ENCODE assay signal across 9 mouse cellular contexts in the genomic region with DNA sequence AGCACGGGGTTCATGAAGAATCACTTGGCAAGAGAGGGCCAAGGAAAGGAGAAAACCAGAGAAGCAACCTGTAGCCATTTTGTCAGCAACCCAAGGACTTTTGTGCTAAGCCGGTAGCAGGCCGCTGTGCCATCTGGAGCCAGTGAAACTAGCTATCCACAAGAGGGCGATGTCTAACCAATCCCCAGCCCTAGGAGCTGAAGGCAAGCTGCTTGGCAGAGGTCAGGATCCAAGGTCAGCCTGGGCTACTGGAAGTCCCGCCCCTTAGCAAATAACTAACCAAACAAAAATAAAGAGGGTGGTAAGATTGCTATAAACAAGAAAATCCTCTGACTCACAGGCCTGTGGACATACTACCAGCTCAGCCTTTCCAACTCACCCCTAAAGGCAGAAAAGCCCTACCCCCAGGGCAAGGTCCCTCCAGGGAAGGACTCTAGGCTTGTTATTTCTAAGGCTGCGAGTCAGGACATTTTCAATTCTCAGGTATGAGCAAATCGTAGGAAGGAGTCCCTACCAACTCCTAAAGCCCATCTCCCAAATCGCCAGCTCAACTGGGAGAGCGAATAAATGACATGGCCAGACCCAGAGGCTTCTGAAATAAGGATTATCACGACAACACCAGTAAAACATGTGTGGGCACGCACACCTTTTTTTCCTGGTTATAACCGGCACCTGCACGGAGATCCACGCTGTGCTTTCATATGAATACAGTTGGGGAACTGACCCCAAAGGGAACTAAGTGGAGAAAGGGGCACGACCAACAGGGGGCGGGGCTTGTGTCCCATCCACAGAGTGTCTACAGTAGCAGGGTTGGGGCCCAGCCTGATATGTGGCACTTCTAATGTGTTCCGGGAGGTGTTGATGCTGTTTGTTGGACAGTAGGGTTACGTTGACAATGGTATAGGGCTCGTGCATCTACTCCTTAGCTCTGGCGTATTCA. TPM values are rescaled to one million over a fixed set of nuclear protein-coding genes. Genes with fewer than 3 reads are reported as not detected.
A peak's percentile ranks its signal among the peaks of the same experiment; 100 is the strongest.
DNase-seq lines count a peak whose midpoint lies in the region; ATAC-seq lines count a peak whose summit lies in the region.
"Had no signal": no experiment of that assay in that cellular context is flagged by ENCODE, and none has a peak within 500 bp of the region (broad histone marks: within the 10 kb centered on the region; RNA-seq: fewer than 3 reads in every experiment).

No protein-coding gene starts in this region.

- no peak overlapping the region for H3K4me3 ChIP-seq in midbrain, embryonic 10.5 days
- no peak overlapping the region for H3K4me3 ChIP-seq in midbrain, embryonic 16.5 days (ENCODE audit: low read depth, low read length)
- H3K4me3 ChIP-seq in limb, embryonic 10.5 days: no peak overlapping the region
- no peak overlapping the region for H3K4me3 ChIP-seq in midbrain, embryonic 13.5 days (replicated peaks)

- peaks cover 47% of the 10 kb centered on the region for H3K4me1 ChIP-seq in midbrain, embryonic 10.5 days
- H3K4me1 ChIP-seq in midbrain, embryonic 16.5 days (ENCODE audit: control insufficient read depth, insufficient read depth, low read length): peaks cover 14% of the 10 kb centered on the region
- H3K4me1 ChIP-seq in limb, embryonic 10.5 days: peaks cover 22% of the 10 kb centered on the region
- H3K4me1 ChIP-seq in midbrain, embryonic 13.5 days (replicated peaks): peaks cover 35% of the 10 kb centered on the region

- no peak overlapping the region for H3K9ac ChIP-seq in midbrain, embryonic 16.5 days (ENCODE audit: low read depth, low read length)
- no peak overlapping the region for H3K9ac ChIP-seq in midbrain, embryonic 13.5 days (replicated peaks)

- H3K27me3 ChIP-seq in midbrain, embryonic 10.5 days (ENCODE audit: low read depth, poor library complexity, severe bottlenecking): peaks cover 28% of the 10 kb centered on the region; the same call in 1 of the 2 replicates
- no peaks in the 10 kb centered on the region for H3K27me3 ChIP-seq in midbrain, embryonic 16.5 days (ENCODE audit: control insufficient read depth, insufficient read depth, low read depth, low read length)
- peaks cover 4% of the 10 kb centered on the region; the same call in 1 of the 2 replicates for H3K27me3 ChIP-seq in limb, embryonic 10.5 days (ENCODE audit: low read depth, poor library complexity, severe bottlenecking)
- H3K27me3 ChIP-seq in midbrain, embryonic 13.5 days: no peaks in the 10 kb centered on the region

- WGBS in midbrain, embryonic 10.5 days: 67% methylated on average over 20 of the region's 20 CpGs
- WGBS in midbrain, embryonic 16.5 days: 69% methylated on average over 20 of the region's 20 CpGs
- WGBS in limb, embryonic 10.5 days: 62% methylated on average over 20 of the region's 20 CpGs
- 68% methylated on average over 20 of the region's 20 CpGs for WGBS in midbrain, embryonic 13.5 days

- no peaks in the 10 kb centered on the region for H3K9me3 ChIP-seq in midbrain, embryonic 10.5 days (replicated peaks)
- no peaks in the 10 kb centered on the region for H3K9me3 ChIP-seq in midbrain, embryonic 16.5 days (replicated peaks; ENCODE audit: control insufficient read depth, low read length, poor library complexity, severe bottlenecking)
- H3K9me3 ChIP-seq in limb, embryonic 10.5 days (replicated peaks): no peaks in the 10 kb centered on the region
- H3K9me3 ChIP-seq in midbrain, embryonic 13.5 days: no peaks in the 10 kb centered on the region

- no peak overlapping the region for H3K4me2 ChIP-seq in midbrain, embryonic 16.5 days (ENCODE audit: low read length)
- no peak overlapping the region for H3K4me2 ChIP-seq in midbrain, embryonic 13.5 days (replicated peaks)

- ATAC-seq in midbrain, embryonic 16.5 days: no peak
- ATAC-seq in hematopoietic stem cell, adult 5-6 weeks (replicated peaks in 1 of 2; ENCODE audit: insufficient read depth in 1 of 2, low FRiP score in 2 of 2, low TSS enrichment in 1 of 2, low read depth in 1 of 2, poor library complexity in 2 of 2, severe bottlenecking in 2 of 2): peak; percentile 54 to 61; a peak in 3 of 4 replicates
- ATAC-seq in midbrain, embryonic 13.5 days: 0 out of 2 replicates have a peak, but pooled peaks have one; percentile 31

- DNase-seq in midbrain, embryonic 10.5 days (ENCODE audit: low spot score): peak; percentile 72
- peak; percentile 90 for DNase-seq in ZHBTc4 (ENCODE audit: low read depth, low spot score)
- DNase-seq in cerebellum, postnatal 25 days: peak; percentile 73 to 79
- DNase-seq in limb, embryonic 10.5 days (ENCODE audit: low spot score): peak; percentile 74
- DNase-seq in urinary bladder, adult 18-20 months (ENCODE audit: low spot score in 2 of 2): no peak

- peak overlapping the region; percentile 77; the same call in 1 of the 2 replicates for H3K27ac ChIP-seq in midbrain, embryonic 10.5 days (replicated peaks)
- H3K27ac ChIP-seq in midbrain, embryonic 16.5 days (ENCODE audit: low read length): no peak overlapping the region
- no peak overlapping the region for H3K27ac ChIP-seq in limb, embryonic 10.5 days
- no peak overlapping the region for H3K27ac ChIP-seq in midbrain, embryonic 13.5 days

- no peaks in the 10 kb centered on the region for H3K36me3 ChIP-seq in midbrain, embryonic 10.5 days
- no peaks in the 10 kb centered on the region for H3K36me3 ChIP-seq in midbrain, embryonic 16.5 days (ENCODE audit: control insufficient read depth, insufficient read depth, low read length)
- H3K36me3 ChIP-seq in limb, embryonic 10.5 days: no peaks in the 10 kb centered on the region
- no peaks in the 10 kb centered on the region for H3K36me3 ChIP-seq in midbrain, embryonic 13.5 days

RNA-seq across cellular contexts. Expression of a gene that starts 42.0 kb away (rescaled TPM):
- polyA plus RNA-seq in midbrain, embryonic 10.5 days (2016; fragmentation: Nextera tagmentation; extraction: Ambion mirVana): not detected in 2 replicates
- not detected in 2 replicates for polyA plus RNA-seq in midbrain, embryonic 16.5 days (2015; fragmentation: Nextera tagmentation; extraction: Ambion mirVana)
- not detected in 2 replicates for total RNA-seq in hematopoietic stem cell, adult 5-6 weeks (2017)
- not detected in 2 replicates for polyA plus RNA-seq in limb, embryonic 10.5 days (2016; fragmentation: Nextera tagmentation; extraction: Ambion mirVana)
- not detected in 2 replicates for polyA plus RNA-seq in midbrain, embryonic 13.5 days (2015; fragmentation: Nextera tagmentation; extraction: Ambion mirVana)
- total RNA-seq: layer of hippocampus, postnatal 25 days had no signal

RNA-seq across cellular contexts. Expression of a gene that starts 57.4 kb away (rescaled TPM):
- polyA plus RNA-seq in midbrain, embryonic 10.5 days (2016; fragmentation: Nextera tagmentation; extraction: Ambion mirVana): 14.7 and 21.0 TPM in 2 replicates
- polyA plus RNA-seq in midbrain, embryonic 16.5 days (2015; fragmentation: Nextera tagmentation; extraction: Ambion mirVana): 50.3 and 50.9 TPM in 2 replicates
- 0.25 TPM in 1 of 2 replicates, not detected in the other for total RNA-seq in hematopoietic stem cell, adult 5-6 weeks (2017)
- 47.0 and 53.5 TPM in 2 replicates for polyA plus RNA-seq in limb, embryonic 10.5 days (2016; fragmentation: Nextera tagmentation; extraction: Ambion mirVana)
- polyA plus RNA-seq in midbrain, embryonic 13.5 days (2015; fragmentation: Nextera tagmentation; extraction: Ambion mirVana): 43.6 and 45.8 TPM in 2 replicates

Comparison
In these comparisons a context has a peak if more than half of its experiments do, and no peak if none do; other contexts are left out.
1. DNase-seq: peak in midbrain, embryonic 10.5 days (single experiment), ZHBTc4 (single experiment), cerebellum, postnatal 25 days (2 of 2) and limb, embryonic 10.5 days (single experiment); none in urinary bladder, adult 18-20 months (0 of 2).